Mouse (Mus musculus) ES-Bruce4 (cell line): ENCODE data around the gene Prdm16. TPM values are rescaled to one million over a fixed set of nuclear protein-coding genes. Genes with fewer than 3 reads are reported as not detected.

Experiments
- H3K27ac ChIP-seq: 2 replicates; pipeline ENCODE4 v1.5.1; 2012; ENCODE audit warnings: low read length, inconsistent platforms; ENCODE audit not compliant: insufficient read depth
- H3K27me3 ChIP-seq: 2 replicates; pipeline ENCODE4 v1.6.1; 2012; ENCODE audit warnings: mild to moderate bottlenecking, low read length, inconsistent platforms; ENCODE audit not compliant: control insufficient read depth, poor library complexity, insufficient read depth, severe bottlenecking
- H3K36me3 ChIP-seq: 2 replicates; pipeline ENCODE4 v1.6.1; 2012; ENCODE audit warnings: inconsistent platforms, mild to moderate bottlenecking, low read length, moderate library complexity; ENCODE audit not compliant: control insufficient read depth, poor library complexity, insufficient read depth, severe bottlenecking
- H3K4me1 ChIP-seq: one replicate; pipeline ENCODE4 v1.8.1; 2011; ENCODE audit warnings: low read length; ENCODE audit not compliant: control insufficient read depth, insufficient read depth
- H3K4me3 ChIP-seq: 2 replicates; pipeline ENCODE4 v1.5.1; 2011; ENCODE audit warnings: low read depth, mild to moderate bottlenecking, low read length
- H3K9ac ChIP-seq: 2 replicates; pipeline ENCODE4 v1.6.1; 2012; ENCODE audit warnings: low read depth, mild to moderate bottlenecking, inconsistent platforms; ENCODE audit not compliant: poor library complexity, severe bottlenecking
- H3K9me3 ChIP-seq: replicated peaks from 2 replicates; pipeline ENCODE4 v1.6.1; 2012; ENCODE audit warnings: mild to moderate bottlenecking, low read length, inconsistent platforms; ENCODE audit not compliant: control insufficient read depth, poor library complexity, insufficient read depth, severe bottlenecking
- CTCF ChIP-seq: IDR thresholded peaks from one replicate; pipeline ENCODE4 v1.8.1; 2011; ENCODE audit warnings: low read depth, low read length
- EP300 ChIP-seq: IDR thresholded peaks from 2 replicates; pipeline ENCODE4 v1.6.1; 2011; ENCODE audit warnings: low read depth, low read length; ENCODE audit not compliant: insufficient read depth
- POLR2A ChIP-seq: IDR thresholded peaks from one replicate; pipeline ENCODE4 v1.8.1; 2011; ENCODE audit warnings: low read length; ENCODE audit not compliant: insufficient read depth
- polyA plus RNA-seq: library from polyadenylated mRNA; stranded (reverse); fragments of >200 nt; gene quantifications from 2 replicates; pipeline ENCODE4 v1.2.4, GENCODE M21; 2011; ENCODE audit warnings: low read depth; ENCODE audit not compliant: missing spikeins, insufficient read depth, insufficient read length

Gene Prdm16
- polyA plus RNA-seq, 1 experiment, result 3.1 TPM

DNA sequence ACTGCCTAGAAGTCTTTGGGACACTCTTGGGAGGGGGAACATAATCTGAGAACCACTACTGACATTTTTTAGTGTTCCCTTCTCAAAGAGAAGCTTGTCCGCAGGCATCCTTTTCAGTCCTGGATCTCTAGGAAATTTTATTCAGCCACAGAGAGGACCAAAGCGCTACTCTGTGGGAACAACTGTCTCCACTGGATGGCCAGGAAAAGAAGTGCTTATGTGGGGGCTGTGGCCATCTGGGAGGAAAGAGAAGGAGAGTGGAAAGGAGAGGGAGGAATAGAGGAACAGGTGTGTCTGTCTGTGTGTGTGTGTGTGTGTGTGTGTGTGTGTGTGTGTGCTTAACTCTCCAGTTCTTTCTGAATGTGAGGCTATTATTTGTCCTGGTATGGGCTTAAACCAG lies 271.9 kb downstream of the Prdm16 start:
- no peak overlapping the region for H3K4me3 ChIP-seq
- no peaks in the 10 kb centered on the region for H3K9me3 ChIP-seq
- peaks cover 10% of the 10 kb centered on the region for H3K4me1 ChIP-seq
- no peak overlapping the region for H3K27ac ChIP-seq
- no peak for TF ChIP-seq CTCF
- TF ChIP-seq EP300, result no peak
- no peak for TF ChIP-seq POLR2A
- no peaks in the 10 kb centered on the region for H3K36me3 ChIP-seq
- no peaks in the 10 kb centered on the region for H3K27me3 ChIP-seq
- no peak overlapping the region for H3K9ac ChIP-seq

DNA sequence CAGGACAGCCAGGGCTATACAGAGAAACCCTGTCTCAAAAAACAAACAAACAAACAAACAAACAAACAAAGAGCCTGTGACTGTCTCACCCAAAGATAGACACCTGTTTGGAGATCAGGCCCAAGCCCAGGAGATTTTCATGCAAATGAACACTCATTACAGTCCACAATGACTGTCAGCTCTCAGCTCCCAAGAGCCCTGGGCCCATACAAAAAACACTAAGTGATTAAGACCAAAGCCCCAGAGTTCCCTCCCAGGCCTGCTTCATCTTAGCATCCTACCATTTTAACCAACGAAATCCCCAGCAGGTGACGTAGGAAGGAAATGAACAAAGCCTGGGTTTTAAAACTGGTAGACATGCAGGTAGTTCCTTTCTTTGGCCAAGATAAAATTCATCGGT lies 275.8 kb downstream of the Prdm16 start:
- Histone ChIP-seq H3K36me3 (no peaks in the 10 kb centered on the region), H3K9me3 (no peaks in the 10 kb centered on the region), H3K9ac (no peak overlapping the region), H3K27ac (0 out of 2 replicates have a peak overlapping the region, but pooled peaks have one; percentile 45), H3K27me3 (no peaks in the 10 kb centered on the region), H3K4me1 (peaks cover 10% of the 10 kb centered on the region), H3K4me3 (no peak overlapping the region)
- TF ChIP-seq POLR2A (no peak), EP300 (0 out of 2 replicates have a peak, but pooled peaks have one; percentile 41)

DNA sequence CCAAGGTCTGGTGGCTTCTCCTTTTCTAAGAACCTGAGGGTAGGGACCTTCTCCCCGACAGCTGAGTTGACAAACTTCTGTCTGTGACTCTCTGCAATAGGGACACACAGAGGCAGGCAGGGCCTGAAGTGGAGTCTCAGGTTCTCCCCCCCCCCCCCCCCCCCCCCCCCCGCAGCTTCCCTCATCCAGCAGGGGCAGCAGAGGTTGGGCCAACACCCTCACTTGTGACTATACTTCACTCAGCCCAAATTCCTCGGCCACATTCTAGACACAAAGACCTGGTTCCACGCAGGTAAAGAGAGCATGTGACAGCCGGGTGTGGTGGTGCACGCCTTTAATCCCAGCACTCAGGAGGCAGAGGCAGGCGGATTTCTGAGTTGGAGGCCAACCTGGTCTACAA lies 276.2 kb downstream of the Prdm16 start:
- Histone ChIP-seq H3K27me3 (no peaks in the 10 kb centered on the region), H3K4me3 (no peak overlapping the region), H3K27ac (peak overlapping the region; percentile 38; the same call in 1 of the 2 replicates), H3K4me1 (peaks cover 10% of the 10 kb centered on the region), H3K9me3 (no peaks in the 10 kb centered on the region), H3K36me3 (no peaks in the 10 kb centered on the region), H3K9ac (no peak overlapping the region)
- TF ChIP-seq EP300 (no peak), POLR2A (no peak), CTCF (no peak)

DNA sequence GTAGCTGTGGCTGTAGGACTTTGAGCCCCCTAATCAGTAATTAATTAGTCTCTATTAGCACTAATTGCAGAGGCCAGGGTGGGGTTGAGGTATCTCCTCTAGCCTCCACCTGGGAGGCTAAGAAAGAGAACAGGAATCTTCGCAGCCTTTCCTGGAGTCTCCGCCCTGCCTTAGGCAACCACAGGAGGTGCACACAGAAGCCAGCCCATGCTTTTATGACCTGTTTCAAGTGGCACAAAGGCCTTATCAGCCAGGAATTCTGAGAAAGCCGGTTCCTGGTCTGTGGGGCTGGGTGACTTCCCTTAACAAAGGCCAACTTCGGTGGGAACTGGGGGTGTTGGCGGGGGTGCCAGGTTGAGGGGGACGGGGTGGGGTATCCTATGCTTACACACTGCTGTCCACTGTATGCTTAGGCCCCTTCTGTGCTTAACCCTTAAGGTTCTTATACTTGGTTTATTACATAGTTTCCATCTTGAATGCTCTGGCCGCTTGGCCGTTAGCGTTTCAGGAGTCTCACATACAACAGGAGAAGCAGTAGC lies 276.8 kb downstream of the Prdm16 start:
- no peak overlapping the region for H3K9ac ChIP-seq

DNA sequence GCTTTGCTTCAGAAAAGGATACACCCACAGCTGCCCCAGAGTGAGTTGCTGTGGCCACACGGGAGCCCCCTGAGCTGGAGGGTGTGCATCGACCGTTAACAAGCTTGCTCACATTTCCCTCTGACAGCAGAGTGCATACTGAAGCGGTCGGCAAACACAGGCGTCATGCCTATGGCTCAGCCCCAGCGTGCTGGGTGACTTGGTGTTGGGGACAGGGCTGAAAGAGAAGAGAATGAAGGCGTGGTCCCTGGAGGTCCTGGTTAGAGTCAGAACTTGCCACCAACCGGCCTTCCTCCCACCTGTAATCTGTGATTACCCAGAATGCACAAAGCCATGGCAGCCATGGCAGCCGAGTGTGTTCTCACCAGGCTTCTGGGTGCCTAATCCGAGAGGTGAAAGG lies 277.9 kb downstream of the Prdm16 start:
- no peaks in the 10 kb centered on the region for H3K36me3 ChIP-seq
- no peak overlapping the region for H3K9ac ChIP-seq
- no peak overlapping the region for H3K27ac ChIP-seq
- H3K4me3 ChIP-seq, result no peak overlapping the region
- peaks cover 10% of the 10 kb centered on the region for H3K4me1 ChIP-seq
- no peaks in the 10 kb centered on the region for H3K9me3 ChIP-seq
- TF ChIP-seq EP300, result no peak
- no peaks in the 10 kb centered on the region for H3K27me3 ChIP-seq

More for the DNA sequence above, 276.8 kb downstream of the Prdm16 start:
- Histone ChIP-seq H3K36me3 (no peaks in the 10 kb centered on the region), H3K27me3 (no peaks in the 10 kb centered on the region), H3K9me3 (no peaks in the 10 kb centered on the region), H3K4me1 (peaks cover 10% of the 10 kb centered on the region), H3K27ac (peak overlapping the region; percentile 16; the same call in 1 of the 2 replicates), H3K4me3 (no peak overlapping the region)
- TF ChIP-seq POLR2A (no peak), CTCF (no peak), EP300 (no peak)

DNA sequence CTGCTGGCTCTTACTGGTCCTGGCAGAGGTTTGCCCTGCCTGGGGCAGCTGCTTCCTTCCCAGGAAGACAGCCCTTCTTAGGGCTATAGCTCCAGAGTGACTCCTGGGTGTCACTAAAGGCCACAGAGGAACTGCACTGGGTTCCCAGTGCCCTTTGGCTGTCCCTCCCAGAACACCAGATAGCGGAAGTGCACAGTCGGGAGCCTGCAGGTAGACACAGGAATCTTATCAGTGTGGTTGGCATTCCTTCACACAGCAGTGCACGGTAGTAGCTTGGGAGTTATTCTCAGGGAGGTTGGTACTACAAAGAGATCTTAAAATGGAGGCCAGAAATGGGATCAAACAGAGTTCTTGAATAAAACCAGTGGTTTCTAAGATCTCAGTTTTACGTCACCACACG lies 278.3 kb downstream of the Prdm16 start:
- Histone ChIP-seq H3K4me1 (peaks cover 10% of the 10 kb centered on the region), H3K9ac (no peak overlapping the region), H3K4me3 (no peak overlapping the region), H3K27ac (no peak overlapping the region), H3K27me3 (no peaks in the 10 kb centered on the region), H3K36me3 (no peaks in the 10 kb centered on the region), H3K9me3 (no peaks in the 10 kb centered on the region)
- TF ChIP-seq POLR2A (no peak), CTCF (no peak), EP300 (0 out of 2 replicates have a peak, but pooled peaks have one; percentile 32)
